Mouse (Mus musculus) embryonic stem cell, embryonic (primary cell): ENCODE results near the gene Olfr23.
"Not testable (repeated sequence)": the region's sequence is repeated elsewhere in the genome, so short reads cannot be mapped to it uniquely, and the experiment has no call there.

Source experiments
- CTCF ChIA-PET, 4 experiments: fragments of 300-600 bp in 2 of 4; fragments of 350-600 bp in 2 of 4; sonication (Branson Sonifier 250); formaldehyde crosslinking; loops; one replicate each; lab custom pipeline; 2022; ENCODE audit warnings: inconsistent platforms in 2 of 4; lab: Charles Lee
- POLR2A ChIA-PET, 4 experiments: fragments of 300-600 bp in 2 of 4; fragments of 350-600 bp in 2 of 4; sonication (Branson Sonifier 250); formaldehyde crosslinking; loops; one replicate each; lab custom pipeline; 2022; ENCODE audit warnings: antibody characterized with exemption in 4 of 4, inconsistent platforms in 1 of 4; lab: Charles Lee

Gene Olfr23

GRCm38 (mm10) chr11:73936377-73936776, at the start of gene Olfr23:
Gene Olfr23 (plus strand): TSS chr11:73936677.
- ChIA-PET POLR2A (no interaction called here), CTCF (no interaction called here)

GRCm38 (mm10) chr11:73890671-73891070, 45.8 kb upstream of the Olfr23 start, which contains the start of gene Olfr394:
Gene Olfr394 (minus strand): TSS chr11:73890771.
- POLR2A ChIA-PET = no interaction called here
- CTCF ChIA-PET = no interaction called here

- POLR2A ChIA-PET, CTCF ChIA-PET: not testable (repeated sequence)
These were observed 27.3 kb upstream of the Olfr23 start, which contains the start of gene Olfr395 for GRCm38 (mm10) chr11:73909199-73909598. Gene Olfr395 (minus strand): TSS chr11:73909299.

- POLR2A ChIA-PET = no interaction called here
- CTCF ChIA-PET = no interaction called here
These were observed 24.0 kb downstream of the Olfr23 start, which contains the start of gene Olfr397 for GRCm38 (mm10) chr11:73960517-73960916. Gene Olfr397 (plus strand): TSS chr11:73960817.

GRCm38 (mm10) chr11:73990307-73990706, 53.8 kb downstream of the Olfr23 start, which contains the start of gene Olfr398:
Gene Olfr398 (minus strand): TSS chr11:73990407.
- ChIA-PET POLR2A (no interaction called here), CTCF (no interaction called here)
